Mouse (Mus musculus) limb, embryonic 14.5 days (tissue): ENCODE results near the gene Dab2ip. TPM values are rescaled to one million over a fixed set of nuclear protein-coding genes. Genes with fewer than 3 reads are reported as not detected.

Source experiments
- ATAC-seq: fragments of 200-750 bp; cut with Nextera tagmentation; 2 replicates; pipeline ENCODE4 v1.8.0; 2017; ENCODE audit warnings: low read depth, moderate number of reproducible peaks, moderate TSS enrichment; ENCODE audit not compliant: low FRiP score
- DNase-seq: peaks from one replicate; pipeline ENCODE4 v3.0.0-alpha.2; 2015; ENCODE audit warnings: low spot score
- H3K27ac ChIP-seq: fragments of 300-500 bp; sonication (generic); replicated peaks from 2 replicates; pipeline ENCODE4 v1.5.1; 2014; ENCODE audit warnings: low read depth, mild to moderate bottlenecking, low read length, moderate library complexity, mixed read lengths
- H3K27me3 ChIP-seq: fragments of 300-500 bp; sonication (generic); 2 replicates; pipeline ENCODE4 v1.6.1; 2014; ENCODE audit warnings: low read length, mixed read lengths; ENCODE audit not compliant: control insufficient read depth, insufficient read depth
- H3K36me3 ChIP-seq: fragments of 300-500 bp; sonication (generic); 2 replicates; pipeline ENCODE4 v1.6.1; 2014; ENCODE audit warnings: mild to moderate bottlenecking, low read length, moderate library complexity, mixed read lengths; ENCODE audit not compliant: control insufficient read depth, insufficient read depth
- H3K4me1 ChIP-seq: fragments of 300-500 bp; sonication (generic); 2 replicates; pipeline ENCODE4 v1.6.1; 2014; ENCODE audit warnings: antibody characterized with exemption, low read length, mixed read lengths; ENCODE audit not compliant: control insufficient read depth, insufficient read depth
- H3K4me2 ChIP-seq: fragments of 300-500 bp; sonication (generic); replicated peaks from 2 replicates; pipeline ENCODE4 v1.6.1; 2014; ENCODE audit warnings: low read depth, mild to moderate bottlenecking, low read length, moderate library complexity; ENCODE audit not compliant: severe bottlenecking
- H3K4me3 ChIP-seq: fragments of 300-500 bp; sonication (generic); replicated peaks from 2 replicates; pipeline ENCODE4 v1.5.1; 2014; ENCODE audit warnings: low read length
- H3K9ac ChIP-seq: fragments of 300-500 bp; sonication (generic); 2 replicates; pipeline ENCODE4 v1.6.1; 2014; ENCODE audit warnings: mild to moderate bottlenecking, low read depth, low read length, moderate library complexity; ENCODE audit not compliant: severe bottlenecking
- H3K9me3 ChIP-seq: fragments of 300-500 bp; sonication (generic); 2 replicates; pipeline ENCODE4 v1.6.1; 2016; ENCODE audit warnings: low read length; ENCODE audit not compliant: control insufficient read depth
- POLR2A ChIP-seq: fragments of 200-500 bp; IDR thresholded peaks from 2 replicates; pipeline ENCODE4 v1.8.0; 2012; ENCODE audit warnings: inconsistent platforms, mild to moderate bottlenecking, moderate library complexity, borderline replicate concordance; ENCODE audit not compliant: insufficient read depth, insufficient read length; ENCODE audit errors: extremely low read depth
- WGBS: fragments of 180-500 bp; shearing (Covaris S2); extraction: QIAGEN DNeasy Blood & Tissue Kit; methylation state at CpG from one replicate; pipeline ENCODE4 v1.1.7; 2014; 5-methylcytosine and 5-hydroxymethylcytosine counted together
- polyA plus RNA-seq, 2 experiments: library from polyadenylated mRNA; depleted of rRNA in 1 of 2; stranded (reverse) in 1 of 2; unstranded in 1 of 2; fragments of >200 nt; fragmentation: Nextera tagmentation in 1 of 2; extraction: Ambion mirVana in 1 of 2; gene quantifications; 2 replicates each; pipeline versions ENCODE4 v1.2.1 to v1.2.3; 2012 to 2014

The Dab2ip gene
- polyA plus RNA-seq, 2 experiments: 62.2 to 69.8 TPM

- no peak overlapping the region for H3K9ac ChIP-seq
- H3K9me3 ChIP-seq: no peaks in the 10 kb centered on the region
- DNase-seq (no peak), ATAC-seq (no peak)
- peaks cover 6% of the 10 kb centered on the region; the same call in 1 of the 2 replicates for H3K4me1 ChIP-seq
- no peak overlapping the region for H3K27ac ChIP-seq
- 80% methylated on average over 13 of the region's 13 CpGs for WGBS
- no peak for TF ChIP-seq POLR2A
- H3K4me2 ChIP-seq: no peak overlapping the region
- H3K36me3 ChIP-seq: peaks cover 5% of the 10 kb centered on the region; the same call in 1 of the 2 replicates
- H3K4me3 ChIP-seq: no peak overlapping the region
- no peaks in the 10 kb centered on the region for H3K27me3 ChIP-seq
These were observed 79.9 kb downstream of the Dab2ip start for GRCm38 (mm10) chr2:35637880-35638535.

- TF ChIP-seq POLR2A: no peak
- WGBS: 86% methylated on average over 2 of the region's 2 CpGs
- Histone ChIP-seq H3K9me3 (no peaks in the 10 kb centered on the region), H3K4me3 (no peak overlapping the region), H3K4me2 (no peak overlapping the region), H3K36me3 (peaks cover 19% of the 10 kb centered on the region; the same call in 1 of the 2 replicates), H3K9ac (no peak overlapping the region), H3K27me3 (no peaks in the 10 kb centered on the region), H3K4me1 (peaks cover 6% of the 10 kb centered on the region; the same call in 1 of the 2 replicates), H3K27ac (no peak overlapping the region)
- ATAC-seq (no peak), DNase-seq (no peak)
These were observed 81.7 kb downstream of the Dab2ip start for GRCm38 (mm10) chr2:35639799-35640198.

- H3K4me3 ChIP-seq: no peak overlapping the region
- no peak overlapping the region for H3K9ac ChIP-seq
- ATAC-seq (no peak), DNase-seq (peak; percentile 14)
- no peaks in the 10 kb centered on the region for H3K9me3 ChIP-seq
- peaks cover 6% of the 10 kb centered on the region; the same call in 1 of the 2 replicates for H3K4me1 ChIP-seq
- WGBS: 79% methylated on average over 13 of the region's 13 CpGs
- no peaks in the 10 kb centered on the region for H3K27me3 ChIP-seq
- peaks cover 25% of the 10 kb centered on the region for H3K36me3 ChIP-seq
- no peak overlapping the region for H3K4me2 ChIP-seq
- H3K27ac ChIP-seq: no peak overlapping the region
- no peak for TF ChIP-seq POLR2A
These were observed 82.5 kb downstream of the Dab2ip start for GRCm38 (mm10) chr2:35640576-35640975.

- Histone ChIP-seq H3K4me1 (peaks cover 6% of the 10 kb centered on the region; the same call in 1 of the 2 replicates), H3K9ac (no peak overlapping the region), H3K4me2 (no peak overlapping the region), H3K36me3 (peaks cover 36% of the 10 kb centered on the region), H3K27ac (no peak overlapping the region), H3K9me3 (no peaks in the 10 kb centered on the region), H3K4me3 (no peak overlapping the region), H3K27me3 (no peaks in the 10 kb centered on the region)
- DNase-seq (no peak), ATAC-seq (no peak)
- WGBS: 89% methylated on average over 7 of the region's 7 CpGs
- no peak for TF ChIP-seq POLR2A
These were observed 84.2 kb downstream of the Dab2ip start for GRCm38 (mm10) chr2:35642224-35642623.

- H3K4me3 ChIP-seq: no peak overlapping the region
- H3K27ac ChIP-seq: no peak overlapping the region
- no peaks in the 10 kb centered on the region for H3K9me3 ChIP-seq
- ATAC-seq (no peak), DNase-seq (no peak)
- H3K27me3 ChIP-seq: no peaks in the 10 kb centered on the region
- peaks cover 8% of the 10 kb centered on the region; the same call in 1 of the 2 replicates for H3K4me1 ChIP-seq
- no peak for TF ChIP-seq POLR2A
- 84% methylated on average over 8 of the region's 8 CpGs for WGBS
- no peak overlapping the region for H3K9ac ChIP-seq
- no peak overlapping the region for H3K4me2 ChIP-seq
- peaks cover 41% of the 10 kb centered on the region for H3K36me3 ChIP-seq
These were observed 88.5 kb downstream of the Dab2ip start for GRCm38 (mm10) chr2:35646553-35646952.

- TF ChIP-seq POLR2A: no peak
- WGBS: 35% methylated on average over 4 of the region's 4 CpGs
- Histone ChIP-seq H3K4me1 (peaks cover 5% of the 10 kb centered on the region; the same call in 1 of the 2 replicates), H3K4me2 (no peak overlapping the region), H3K4me3 (no peak overlapping the region), H3K27me3 (no peaks in the 10 kb centered on the region), H3K9me3 (no peaks in the 10 kb centered on the region), H3K27ac (no peak overlapping the region), H3K9ac (no peak overlapping the region), H3K36me3 (peaks cover 27% of the 10 kb centered on the region)
- DNase-seq (peak; percentile 58), ATAC-seq (no peak)
These were observed 91.6 kb downstream of the Dab2ip start for GRCm38 (mm10) chr2:35649708-35650107.
